Mouse (Mus musculus) ES-Bruce4 (cell line): ENCODE measurements around the gene Slamf9. TPM values are rescaled to one million over a fixed set of nuclear protein-coding genes. Genes with fewer than 3 reads are reported as not detected.
A peak's percentile ranks its signal among the peaks of the same experiment; 100 is the strongest.

Experiments used
- H3K27ac ChIP-seq: 2 replicates; pipeline ENCODE4 v1.5.1; 2012; ENCODE audit warnings: low read length, inconsistent platforms; ENCODE audit not compliant: insufficient read depth
- H3K27me3 ChIP-seq: 2 replicates; pipeline ENCODE4 v1.6.1; 2012; ENCODE audit warnings: mild to moderate bottlenecking, low read length, inconsistent platforms; ENCODE audit not compliant: control insufficient read depth, poor library complexity, insufficient read depth, severe bottlenecking
- H3K36me3 ChIP-seq: 2 replicates; pipeline ENCODE4 v1.6.1; 2012; ENCODE audit warnings: inconsistent platforms, mild to moderate bottlenecking, low read length, moderate library complexity; ENCODE audit not compliant: control insufficient read depth, poor library complexity, insufficient read depth, severe bottlenecking
- H3K4me1 ChIP-seq: one replicate; pipeline ENCODE4 v1.8.1; 2011; ENCODE audit warnings: low read length; ENCODE audit not compliant: control insufficient read depth, insufficient read depth
- H3K4me3 ChIP-seq: 2 replicates; pipeline ENCODE4 v1.5.1; 2011; ENCODE audit warnings: low read depth, mild to moderate bottlenecking, low read length
- H3K9ac ChIP-seq: 2 replicates; pipeline ENCODE4 v1.6.1; 2012; ENCODE audit warnings: low read depth, mild to moderate bottlenecking, inconsistent platforms; ENCODE audit not compliant: poor library complexity, severe bottlenecking
- H3K9me3 ChIP-seq: replicated peaks from 2 replicates; pipeline ENCODE4 v1.6.1; 2012; ENCODE audit warnings: mild to moderate bottlenecking, low read length, inconsistent platforms; ENCODE audit not compliant: control insufficient read depth, poor library complexity, insufficient read depth, severe bottlenecking
- CTCF ChIP-seq: IDR thresholded peaks from one replicate; pipeline ENCODE4 v1.8.1; 2011; ENCODE audit warnings: low read depth, low read length
- EP300 ChIP-seq: IDR thresholded peaks from 2 replicates; pipeline ENCODE4 v1.6.1; 2011; ENCODE audit warnings: low read depth, low read length; ENCODE audit not compliant: insufficient read depth
- POLR2A ChIP-seq: IDR thresholded peaks from one replicate; pipeline ENCODE4 v1.8.1; 2011; ENCODE audit warnings: low read length; ENCODE audit not compliant: insufficient read depth
- polyA plus RNA-seq: library from polyadenylated mRNA; stranded (reverse); fragments of >200 nt; gene quantifications from 2 replicates; pipeline ENCODE4 v1.2.4, GENCODE M21; 2011; ENCODE audit warnings: low read depth; ENCODE audit not compliant: missing spikeins, insufficient read depth, insufficient read length

Slamf9 gene
- polyA plus RNA-seq, 1 experiment = 0.46 TPM

GRCm38 (mm10) chr1:172456001-172456677, 19.0 kb upstream of the Slamf9 start:
- Histone ChIP-seq H3K27ac (peak overlapping the region; percentile 77), H3K9ac (no peak overlapping the region), H3K4me3 (no peak overlapping the region), H3K9me3 (peaks cover 2% of the 10 kb centered on the region), H3K27me3 (no peaks in the 10 kb centered on the region), H3K36me3 (no peaks in the 10 kb centered on the region), H3K4me1 (peaks cover 3% of the 10 kb centered on the region)
- TF ChIP-seq EP300 (no peak), POLR2A (no peak), CTCF (no peak)

DNA sequence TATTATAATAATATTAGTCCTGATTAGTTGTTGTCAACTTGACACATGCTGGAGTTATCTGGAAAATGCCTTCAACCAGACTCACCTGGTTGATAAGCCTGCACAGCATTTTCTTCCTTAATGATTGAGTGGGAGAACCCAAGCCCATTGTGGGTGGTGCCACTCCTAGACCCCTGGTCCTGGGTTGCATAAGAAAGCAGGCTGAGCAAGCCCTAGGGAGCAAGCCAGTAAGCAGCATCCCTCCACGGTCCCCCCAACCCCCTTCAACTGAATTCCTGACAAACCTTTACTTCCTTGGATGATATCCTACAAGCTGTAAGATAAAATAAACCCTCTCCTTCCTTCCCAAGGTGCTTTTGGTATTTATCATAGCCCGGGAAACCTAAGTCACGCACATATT, 18.0 kb upstream of the Slamf9 start:
- no peak overlapping the region for H3K27ac ChIP-seq
- no peaks in the 10 kb centered on the region for H3K27me3 ChIP-seq
- no peaks in the 10 kb centered on the region for H3K36me3 ChIP-seq
- H3K9me3 ChIP-seq = peaks cover 2% of the 10 kb centered on the region
- no peak for TF ChIP-seq CTCF
- no peak for TF ChIP-seq POLR2A
- 0 out of 2 replicates have a peak, but pooled peaks have one; percentile 12 for TF ChIP-seq EP300
- no peak overlapping the region for H3K9ac ChIP-seq
- H3K4me3 ChIP-seq = no peak overlapping the region
- peaks cover 3% of the 10 kb centered on the region for H3K4me1 ChIP-seq

- H3K4me3 ChIP-seq = no peak overlapping the region
- H3K9me3 ChIP-seq = peaks cover 2% of the 10 kb centered on the region
- TF ChIP-seq EP300 = no peak
- no peak for TF ChIP-seq CTCF
- TF ChIP-seq POLR2A = no peak
- H3K36me3 ChIP-seq = no peaks in the 10 kb centered on the region
- no peaks in the 10 kb centered on the region for H3K27me3 ChIP-seq
- H3K27ac ChIP-seq = no peak overlapping the region
- no peak overlapping the region for H3K9ac ChIP-seq
- peaks cover 3% of the 10 kb centered on the region for H3K4me1 ChIP-seq
Measured at GRCm38 (mm10) chr1:172458041-172458440, 17.1 kb upstream of the Slamf9 start.

- H3K4me1 ChIP-seq = peaks cover 4% of the 10 kb centered on the region
- H3K9me3 ChIP-seq = peaks cover 2% of the 10 kb centered on the region
- no peak for TF ChIP-seq EP300
- no peak for TF ChIP-seq CTCF
- TF ChIP-seq POLR2A = no peak
- H3K27ac ChIP-seq = no peak overlapping the region
- H3K9ac ChIP-seq = no peak overlapping the region
- H3K36me3 ChIP-seq = no peaks in the 10 kb centered on the region
- H3K27me3 ChIP-seq = no peaks in the 10 kb centered on the region
- no peak overlapping the region for H3K4me3 ChIP-seq
Measured at GRCm38 (mm10) chr1:172461602-172462001, 13.6 kb upstream of the Slamf9 start.

DNA sequence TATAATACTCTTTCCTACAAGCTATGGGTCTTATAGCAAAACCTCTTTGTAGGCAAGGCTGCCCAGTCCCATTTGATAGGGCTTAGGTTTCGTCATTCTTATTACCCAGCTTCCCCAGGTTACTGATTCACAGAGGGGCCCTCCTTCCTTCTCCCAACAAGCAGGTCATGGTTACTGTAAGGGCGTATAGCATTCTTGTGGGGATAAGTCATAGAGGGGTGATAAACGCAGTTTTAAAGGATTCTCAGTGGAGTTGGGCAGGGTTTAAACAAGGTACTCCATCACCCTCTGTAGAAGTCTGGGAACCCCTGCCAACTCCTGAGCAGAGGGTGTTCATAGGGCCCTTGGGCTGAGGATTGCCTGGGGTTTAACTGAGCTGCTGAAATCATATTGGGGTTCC, 12.6 kb upstream of the Slamf9 start:
- TF ChIP-seq EP300 (no peak), CTCF (no peak), POLR2A (no peak)
- H3K27ac ChIP-seq = no peak overlapping the region
- H3K4me3 ChIP-seq = no peak overlapping the region
- H3K36me3 ChIP-seq = no peaks in the 10 kb centered on the region
- H3K9ac ChIP-seq = no peak overlapping the region
- peaks cover 4% of the 10 kb centered on the region for H3K4me1 ChIP-seq
- no peaks in the 10 kb centered on the region for H3K27me3 ChIP-seq
- H3K9me3 ChIP-seq = no peaks in the 10 kb centered on the region; the same call in 1 of the 2 replicates

DNA sequence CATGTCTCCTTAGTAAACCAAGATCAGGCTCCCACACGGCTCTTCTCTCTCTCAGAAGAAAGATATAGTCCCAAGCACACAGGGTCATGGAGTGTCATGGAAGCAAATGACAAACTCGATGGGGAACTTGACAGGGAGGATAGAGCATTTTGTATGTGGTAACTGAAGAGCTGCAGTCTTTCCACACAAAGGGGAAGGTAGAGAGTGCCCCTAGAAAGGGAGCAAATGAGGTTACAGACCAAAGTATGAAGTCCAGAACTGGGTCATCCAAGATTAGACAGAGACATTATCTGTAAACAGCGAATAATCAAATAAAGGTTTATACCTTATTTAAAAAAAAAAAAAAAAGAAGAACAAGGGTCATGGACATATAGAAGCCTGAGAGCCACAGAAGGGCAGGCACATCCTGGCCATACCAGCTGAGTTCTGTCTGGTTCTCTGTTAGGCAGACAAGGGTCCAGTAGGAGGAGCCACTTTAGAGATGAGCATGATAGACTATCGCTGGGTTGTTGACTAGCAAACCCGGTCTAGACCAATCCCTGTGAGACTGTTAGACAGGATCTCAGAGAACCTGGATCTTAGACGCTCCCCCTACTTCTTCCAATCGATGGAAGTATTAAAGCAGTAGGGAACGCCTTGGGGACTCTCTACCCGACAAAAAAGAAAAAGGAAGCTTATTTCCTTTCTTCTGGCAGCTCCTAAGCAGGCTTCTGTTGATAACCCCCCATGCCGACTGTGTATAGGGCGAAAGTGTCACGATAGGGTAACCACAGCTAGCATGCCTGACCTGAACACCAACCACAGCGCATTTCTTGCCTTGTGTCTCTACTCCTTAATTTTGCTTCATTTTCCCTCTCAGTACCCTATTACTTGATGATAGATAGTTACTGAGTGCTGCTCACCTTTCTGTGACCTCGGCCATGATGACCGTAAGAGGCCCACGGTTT, 11.5 kb upstream of the Slamf9 start:
- TF ChIP-seq CTCF = no peak
- TF ChIP-seq POLR2A = no peak
- TF ChIP-seq EP300 = no peak
- Histone ChIP-seq H3K9ac (no peak overlapping the region), H3K4me1 (peaks cover 1% of the 10 kb centered on the region), H3K36me3 (no peaks in the 10 kb centered on the region), H3K4me3 (no peak overlapping the region), H3K27ac (no peak overlapping the region), H3K9me3 (no peaks in the 10 kb centered on the region), H3K27me3 (no peaks in the 10 kb centered on the region)
